Mouse (Mus musculus) CD4-positive, CD25-positive, alpha-beta regulatory T cell, adult 2 months (primary cell): Measurements from ENCODE around the gene Actl6b.

Source experiments
- DNase-seq: peaks from one replicate; pipeline ENCODE4 v3.0.0-alpha.2; 2012; ENCODE audit warnings: low read depth, low spot score

The Actl6b gene

GRCm38 (mm10) chr5:137553411-137553837 lies at the start of gene Actl6b:
Gene Actl6b, plus strand, starts transcription at chr5:137553517.
- DNase-seq: peak; percentile 40

GRCm38 (mm10) chr5:137504041-137504440 lies 49.3 kb upstream of the Actl6b start:
- peak; percentile 44 for DNase-seq

- peak; percentile 85 for DNase-seq
Observed at GRCm38 (mm10) chr5:137510014-137510501, 43.3 kb upstream of the Actl6b start.

DNA sequence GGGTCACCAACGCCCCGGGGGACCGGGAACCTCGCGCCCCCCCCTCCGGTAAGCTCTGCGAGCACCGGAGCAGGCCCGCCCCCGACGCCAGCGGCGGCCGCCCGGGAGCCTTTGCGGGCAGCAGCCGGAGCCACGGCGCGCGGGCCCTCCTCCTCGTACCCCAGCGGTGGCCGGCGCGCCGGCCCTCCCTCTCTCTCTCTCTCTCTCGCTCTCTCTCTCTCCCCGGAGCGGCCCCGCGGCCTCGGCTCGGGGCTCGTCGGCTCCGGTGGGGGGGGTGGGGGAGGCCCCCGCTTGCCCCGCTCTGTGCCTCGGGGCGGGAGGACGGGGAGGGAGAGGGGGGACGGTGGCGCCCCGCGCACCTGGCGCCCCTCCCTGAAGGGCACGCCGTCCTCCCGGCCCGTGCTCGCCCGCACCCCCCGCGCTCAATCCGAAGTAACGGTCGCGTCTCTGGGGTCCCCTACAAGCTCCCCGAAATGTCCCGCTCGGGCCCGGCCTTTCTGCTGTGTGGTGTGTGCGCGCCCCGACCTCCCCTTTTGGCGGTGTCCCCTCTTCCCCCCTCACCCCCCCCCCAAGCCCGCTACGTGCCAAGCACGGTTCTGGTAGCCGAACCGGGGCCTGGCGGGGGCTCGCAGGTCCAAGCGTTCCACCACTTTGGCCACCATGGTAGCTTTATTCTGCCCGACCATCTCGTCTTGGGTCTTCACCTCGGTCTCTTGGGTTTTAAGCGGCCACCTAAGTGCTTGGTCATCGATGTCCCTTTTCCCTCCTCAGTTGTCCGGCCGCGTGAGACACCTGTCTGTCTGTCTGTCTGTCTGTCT lies 42.5 kb upstream of the Actl6b start:
- peak; percentile 51 for DNase-seq

- no peak for DNase-seq
Observed at GRCm38 (mm10) chr5:137511706-137512105, 41.6 kb upstream of the Actl6b start.

- peak; percentile 48 for DNase-seq
Observed at GRCm38 (mm10) chr5:137512847-137513794, 40.2 kb upstream of the Actl6b start.

- no peak for DNase-seq
Observed at GRCm38 (mm10) chr5:137513951-137514721, 39.2 kb upstream of the Actl6b start.

DNA sequence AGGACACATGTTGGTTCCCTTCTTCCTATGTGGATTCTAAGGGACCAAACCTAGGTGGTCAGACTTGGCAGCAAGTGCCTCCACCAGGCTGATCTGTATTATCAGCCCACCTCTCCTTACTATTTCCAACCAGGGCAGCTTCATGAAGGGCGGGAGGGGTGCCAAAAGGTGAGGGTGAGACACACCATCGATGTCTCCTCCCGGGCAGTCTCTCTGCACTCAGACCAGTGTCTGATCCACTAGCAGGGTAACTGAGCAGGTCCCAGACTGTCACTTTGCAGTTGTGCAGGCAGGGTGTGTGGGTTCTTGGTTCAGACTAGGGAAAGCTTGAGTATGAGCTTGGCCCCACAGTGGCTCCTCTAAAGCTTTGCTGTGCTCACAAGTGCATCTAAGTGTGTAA lies 38.5 kb upstream of the Actl6b start:
- no peak for DNase-seq

- peak; percentile 55 for DNase-seq
Observed at GRCm38 (mm10) chr5:137518436-137518835, 34.9 kb upstream of the Actl6b start, which contains the start of gene Gigyf1. Gene Gigyf1, plus strand, starts transcription at chr5:137518548.

DNA sequence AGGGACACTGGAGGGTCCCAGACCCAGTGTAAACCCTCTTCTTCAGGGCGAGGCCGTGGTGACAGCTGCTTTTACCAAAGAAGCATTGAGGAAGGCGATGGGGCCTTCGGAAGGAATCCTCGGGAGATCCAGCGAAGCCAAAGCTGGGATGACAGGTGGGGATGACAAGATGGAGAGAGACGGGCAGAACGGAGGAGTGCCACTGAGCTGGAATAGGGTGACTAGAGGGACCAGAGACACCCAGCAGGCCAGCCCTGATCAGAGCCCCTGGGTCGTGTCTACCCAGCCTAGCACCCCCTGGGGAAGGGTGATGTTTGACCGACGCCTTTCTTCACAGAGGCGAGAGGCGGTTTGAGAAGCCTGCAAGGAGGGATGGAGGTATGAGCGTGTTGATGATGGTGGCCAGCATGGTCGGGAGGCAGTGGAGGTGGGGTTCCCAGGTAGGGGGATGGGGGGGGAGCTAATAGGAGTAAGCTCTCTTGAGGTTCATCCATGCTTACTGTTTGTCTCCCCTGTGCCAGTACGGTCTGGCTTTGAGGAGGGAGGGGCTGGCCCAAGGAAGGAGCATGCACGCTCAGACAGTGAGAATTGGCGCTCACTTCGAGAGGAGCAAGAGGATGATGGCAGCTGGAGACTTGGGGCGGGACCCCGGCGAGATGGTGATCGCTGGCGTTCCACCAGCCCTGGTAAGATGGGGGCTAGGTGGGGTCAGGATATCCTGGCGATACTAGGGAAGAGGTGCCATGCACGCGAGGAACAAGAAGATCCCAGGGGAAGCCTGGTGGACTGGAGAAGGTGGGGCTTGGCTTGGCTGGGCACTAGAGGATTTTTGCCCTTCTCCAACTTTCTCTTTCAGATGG lies 33.4 kb upstream of the Actl6b start:
- DNase-seq: no peak

GRCm38 (mm10) chr5:137521861-137522260 lies 31.5 kb upstream of the Actl6b start:
- no peak for DNase-seq

- no peak for DNase-seq
Observed at GRCm38 (mm10) chr5:137522711-137523110, 30.6 kb upstream of the Actl6b start.

DNA sequence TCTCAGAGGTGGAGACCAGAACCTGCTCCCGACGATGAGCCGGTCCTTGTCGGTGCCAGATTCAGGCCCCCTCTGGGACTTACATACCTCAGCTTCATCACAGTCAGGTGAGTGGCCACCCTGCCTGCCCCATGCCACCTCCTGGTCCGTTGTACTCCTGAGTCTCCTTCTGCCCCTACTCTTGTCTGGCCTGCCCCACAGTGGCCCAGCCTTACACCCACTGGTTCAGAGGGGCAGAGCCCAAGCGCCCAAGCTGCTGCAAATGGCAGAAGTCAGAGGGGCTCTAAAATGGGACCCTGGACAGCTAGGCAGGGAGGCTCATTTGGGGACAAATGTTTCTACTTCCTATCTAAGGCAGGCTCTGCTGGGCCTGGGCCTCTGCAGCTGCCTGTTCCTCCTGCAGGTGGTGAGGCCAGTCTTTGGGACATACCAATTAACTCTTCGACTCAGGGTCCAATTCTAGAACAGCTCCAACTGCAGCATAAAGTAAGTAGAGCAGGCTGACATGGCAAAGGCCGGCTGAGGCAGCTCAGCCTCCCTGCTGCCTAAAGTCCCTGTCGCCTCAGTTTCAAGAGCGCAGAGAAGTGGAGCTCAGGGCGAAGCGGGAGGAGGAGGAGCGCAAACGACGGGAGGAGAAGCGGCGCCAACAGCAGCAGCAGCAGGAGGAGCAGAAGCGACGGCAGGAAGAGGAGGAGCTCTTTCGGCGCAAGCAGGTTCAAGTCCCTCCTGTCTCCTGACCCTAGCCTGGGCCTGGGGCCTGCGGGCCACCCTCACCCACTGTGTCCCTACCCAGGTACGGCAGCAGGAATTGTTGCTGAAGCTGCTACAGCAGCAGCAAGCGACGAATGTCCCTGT lies 29.7 kb upstream of the Actl6b start:
- DNase-seq: no peak

DNA sequence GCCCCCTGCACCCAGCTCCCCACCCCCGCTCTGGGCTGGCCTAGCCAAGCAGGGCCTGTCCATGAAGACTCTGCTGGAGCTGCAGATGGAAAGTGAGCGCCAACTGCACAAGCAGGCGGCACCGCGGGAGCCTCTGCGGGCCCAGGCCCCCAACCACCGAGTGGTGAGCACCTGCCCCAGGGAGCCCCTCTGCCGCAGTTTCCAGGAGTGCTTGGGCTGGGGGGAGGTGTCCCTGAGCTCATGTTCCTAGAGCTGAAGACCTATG lies 29.1 kb upstream of the Actl6b start:
- DNase-seq: no peak

GRCm38 (mm10) chr5:137524671-137525070 lies 28.6 kb upstream of the Actl6b start:
- DNase-seq: no peak

DNA sequence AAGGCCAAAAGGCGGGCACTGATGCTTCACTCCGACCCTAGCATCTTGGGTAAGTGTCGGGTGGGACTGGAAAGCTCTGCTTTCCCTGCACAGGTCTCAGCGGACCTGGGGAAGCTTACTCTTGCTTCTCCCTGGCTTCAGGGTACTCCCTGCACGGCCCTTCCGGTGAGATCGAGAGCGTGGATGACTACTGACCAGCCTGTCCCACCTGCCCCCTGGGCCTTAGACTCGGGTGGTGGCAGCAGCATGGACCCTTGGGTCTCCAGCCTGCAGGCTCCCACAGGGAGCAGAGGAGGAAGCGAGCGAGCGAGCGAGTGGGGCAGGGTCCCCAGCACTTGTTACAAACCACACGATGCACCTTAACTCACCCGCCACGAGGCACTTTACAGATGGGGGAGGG lies 27.8 kb upstream of the Actl6b start:
- DNase-seq: no peak

DNA sequence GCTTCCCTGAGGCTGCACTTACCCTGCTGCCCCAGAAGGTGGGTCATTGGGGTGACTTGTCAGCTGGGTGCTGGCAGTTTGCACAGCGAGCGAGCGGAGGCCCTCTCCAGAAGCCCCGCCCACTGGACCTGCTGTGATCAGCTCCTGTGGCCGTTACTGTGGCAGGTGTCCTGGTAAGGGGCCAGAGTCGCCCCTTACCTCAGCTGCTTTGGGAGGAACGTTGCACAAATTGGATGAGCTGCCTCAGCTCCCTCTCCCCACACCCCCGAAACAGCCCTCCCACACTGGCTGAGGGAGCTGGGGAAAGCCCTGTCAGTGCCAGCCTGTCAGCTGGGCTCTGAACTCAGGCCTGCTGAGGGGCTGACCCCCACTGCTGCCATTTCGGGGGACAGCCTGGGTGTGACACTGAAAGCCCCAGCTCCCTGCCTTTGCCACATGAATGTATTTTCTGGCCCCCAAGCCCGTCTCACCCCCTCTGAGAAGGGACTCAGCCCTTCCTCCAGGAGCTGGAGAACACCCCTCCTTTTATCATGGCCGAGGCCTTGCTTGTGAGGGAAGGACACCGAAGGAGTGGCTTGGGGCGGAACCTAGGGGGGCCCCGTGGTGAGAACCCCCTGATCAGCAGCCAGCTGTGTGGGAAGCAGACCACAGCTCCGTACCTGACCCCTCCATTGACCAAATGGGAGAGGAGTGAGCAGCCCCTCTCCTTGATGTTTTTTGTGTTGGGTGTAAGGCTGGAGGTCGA lies 27.0 kb upstream of the Actl6b start:
- DNase-seq: peak; percentile 55

DNA sequence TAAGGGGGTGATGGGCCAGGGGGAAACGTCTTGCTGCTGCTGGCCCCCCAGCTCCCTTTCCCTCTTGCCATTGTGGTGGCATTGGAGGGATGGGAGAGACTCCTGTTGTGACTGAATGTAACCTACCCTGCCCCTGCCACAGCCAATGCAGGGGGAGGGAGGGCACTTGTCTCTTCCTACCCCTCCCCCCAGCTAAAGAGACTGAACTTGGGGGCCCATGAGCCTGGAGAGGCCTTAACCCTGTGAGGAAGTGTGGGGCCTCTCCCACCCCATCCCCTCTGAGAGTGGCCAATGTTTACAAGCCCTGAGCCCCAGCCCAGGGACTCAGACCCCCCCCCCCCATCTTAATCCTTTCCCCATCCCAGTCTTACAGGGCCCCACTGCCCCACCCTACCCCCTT lies 25.9 kb upstream of the Actl6b start:
- no peak for DNase-seq
